Mouse (Mus musculus): Measurements from ENCODE around the gene Calml3. TPM values are rescaled to one million over a fixed set of nuclear protein-coding genes. Genes with fewer than 3 reads are reported as not detected.

The Calml3 gene
- polyA plus RNA-seq, 1 experiment from 2014 or later, result not detected

GRCm38 (mm10) chr13:3805638-3806037 lies 1.5 kb upstream of the Calml3 start:
- Histone ChIP-seq H3K36me3 (replicated peaks) (no peaks in the 10 kb centered on the region), H3K27me3 (replicated peaks) (no peaks in the 10 kb centered on the region), H3K9me3 (no peaks in the 10 kb centered on the region), H3K4me3 (no peak overlapping the region), H3K4me2 (no peak overlapping the region), H3K27ac (no peak overlapping the region), H3K9ac (no peak overlapping the region), H3K4me1 (no peaks in the 10 kb centered on the region)
- 86% methylated on average over 5 of the region's 5 CpGs for WGBS
- no peak for ATAC-seq (replicated peaks)

- H3K27ac ChIP-seq, result no peak overlapping the region
- no peak overlapping the region for H3K4me2 ChIP-seq
- WGBS, result 53% methylated on average over 2 of the region's 2 CpGs
- H3K36me3 ChIP-seq (replicated peaks), result no peaks in the 10 kb centered on the region
- no peaks in the 10 kb centered on the region for H3K4me1 ChIP-seq
- no peak overlapping the region for H3K9ac ChIP-seq
- no peaks in the 10 kb centered on the region for H3K27me3 ChIP-seq (replicated peaks)
- no peak for ATAC-seq (replicated peaks)
- H3K4me3 ChIP-seq, result no peak overlapping the region
- no peaks in the 10 kb centered on the region for H3K9me3 ChIP-seq
Measured at GRCm38 (mm10) chr13:3805132-3805531, 1.0 kb upstream of the Calml3 start.

GRCm38 (mm10) chr13:3799386-3799785 lies 4.7 kb downstream of the Calml3 start:
- Histone ChIP-seq H3K27ac (no peak overlapping the region), H3K27me3 (replicated peaks) (no peaks in the 10 kb centered on the region), H3K4me1 (no peaks in the 10 kb centered on the region), H3K4me2 (no peak overlapping the region), H3K9ac (no peak overlapping the region), H3K36me3 (replicated peaks) (no peaks in the 10 kb centered on the region), H3K9me3 (no peaks in the 10 kb centered on the region), H3K4me3 (no peak overlapping the region)
- no peak for ATAC-seq (replicated peaks)
- WGBS, result 77% methylated on average over 3 of the region's 3 CpGs

- ATAC-seq (replicated peaks), result no peak
- no peaks in the 10 kb centered on the region for H3K4me1 ChIP-seq
- H3K36me3 ChIP-seq (replicated peaks), result no peaks in the 10 kb centered on the region
- H3K27ac ChIP-seq, result no peak overlapping the region
- H3K4me3 ChIP-seq, result no peak overlapping the region
- H3K4me2 ChIP-seq, result no peak overlapping the region
- no peaks in the 10 kb centered on the region for H3K9me3 ChIP-seq
- H3K27me3 ChIP-seq (replicated peaks), result no peaks in the 10 kb centered on the region
- H3K9ac ChIP-seq, result no peak overlapping the region
Measured at GRCm38 (mm10) chr13:3798751-3799150, 5.4 kb downstream of the Calml3 start.

- no peaks in the 10 kb centered on the region for H3K27me3 ChIP-seq (replicated peaks)
- H3K27ac ChIP-seq, result no peak overlapping the region
- WGBS, result 95% methylated on average over 4 of the region's 4 CpGs
- H3K9me3 ChIP-seq, result no peaks in the 10 kb centered on the region
- no peaks in the 10 kb centered on the region for H3K36me3 ChIP-seq (replicated peaks)
- no peak overlapping the region for H3K9ac ChIP-seq
- ATAC-seq (replicated peaks), result no peak
- no peak overlapping the region for H3K4me3 ChIP-seq
- no peak overlapping the region for H3K4me2 ChIP-seq
- H3K4me1 ChIP-seq, result no peaks in the 10 kb centered on the region
Measured at GRCm38 (mm10) chr13:3796649-3797048, 7.5 kb downstream of the Calml3 start.

- Histone ChIP-seq H3K4me2 (no peak overlapping the region), H3K4me3 (no peak overlapping the region), H3K27me3 (replicated peaks) (no peaks in the 10 kb centered on the region), H3K9me3 (no peaks in the 10 kb centered on the region), H3K9ac (no peak overlapping the region), H3K36me3 (replicated peaks) (no peaks in the 10 kb centered on the region), H3K27ac (no peak overlapping the region), H3K4me1 (no peaks in the 10 kb centered on the region)
- WGBS, result 90% methylated on average over 2 of the region's 2 CpGs
- ATAC-seq (replicated peaks), result no peak
Measured at GRCm38 (mm10) chr13:3789531-3789930, 14.6 kb downstream of the Calml3 start.

GRCm38 (mm10) chr13:3788588-3788987 lies 15.5 kb downstream of the Calml3 start:
- no peak overlapping the region for H3K4me3 ChIP-seq
- no peak overlapping the region for H3K4me2 ChIP-seq
- H3K4me1 ChIP-seq, result no peaks in the 10 kb centered on the region
- H3K9me3 ChIP-seq, result no peaks in the 10 kb centered on the region
- H3K27ac ChIP-seq, result no peak overlapping the region
- H3K9ac ChIP-seq, result no peak overlapping the region
- H3K36me3 ChIP-seq (replicated peaks), result no peaks in the 10 kb centered on the region
- H3K27me3 ChIP-seq (replicated peaks), result no peaks in the 10 kb centered on the region
- WGBS, result 95% methylated on average over 2 of the region's 2 CpGs
- no peak for ATAC-seq (replicated peaks)

- no peaks in the 10 kb centered on the region for H3K27me3 ChIP-seq (replicated peaks)
- 94% methylated on average over 3 of the region's 3 CpGs for WGBS
- no peaks in the 10 kb centered on the region for H3K9me3 ChIP-seq
- no peaks in the 10 kb centered on the region for H3K36me3 ChIP-seq (replicated peaks)
- no peak for ATAC-seq (replicated peaks)
- H3K4me3 ChIP-seq, result no peak overlapping the region
- no peak overlapping the region for H3K4me2 ChIP-seq
- no peak overlapping the region for H3K9ac ChIP-seq
- H3K4me1 ChIP-seq, result no peaks in the 10 kb centered on the region
- H3K27ac ChIP-seq, result no peak overlapping the region
Measured at GRCm38 (mm10) chr13:3787644-3788043, 16.5 kb downstream of the Calml3 start.

- 65% methylated on average over 4 of the region's 4 CpGs for WGBS
- Histone ChIP-seq H3K27me3 (replicated peaks) (no peaks in the 10 kb centered on the region), H3K9ac (no peak overlapping the region), H3K9me3 (no peaks in the 10 kb centered on the region), H3K4me1 (no peaks in the 10 kb centered on the region), H3K4me3 (no peak overlapping the region), H3K4me2 (no peak overlapping the region), H3K36me3 (replicated peaks) (no peaks in the 10 kb centered on the region), H3K27ac (no peak overlapping the region)
- ATAC-seq (replicated peaks), result no peak
Measured at GRCm38 (mm10) chr13:3787102-3787501, 17.0 kb downstream of the Calml3 start.

GRCm38 (mm10) chr13:3783621-3784020 lies 20.5 kb downstream of the Calml3 start:
- no peak for ATAC-seq (replicated peaks)
- H3K9me3 ChIP-seq, result no peaks in the 10 kb centered on the region
- H3K9ac ChIP-seq, result no peak overlapping the region
- H3K27ac ChIP-seq, result no peak overlapping the region
- no peaks in the 10 kb centered on the region for H3K4me1 ChIP-seq
- H3K4me3 ChIP-seq, result no peak overlapping the region
- H3K36me3 ChIP-seq (replicated peaks), result no peaks in the 10 kb centered on the region
- H3K4me2 ChIP-seq, result no peak overlapping the region
- H3K27me3 ChIP-seq (replicated peaks), result no peaks in the 10 kb centered on the region
- 81% methylated on average over 2 of the region's 2 CpGs for WGBS

- no peaks in the 10 kb centered on the region for H3K4me1 ChIP-seq
- H3K4me2 ChIP-seq, result no peak overlapping the region
- no peaks in the 10 kb centered on the region for H3K27me3 ChIP-seq (replicated peaks)
- WGBS, result 23% methylated on average over 2 of the region's 2 CpGs
- H3K9me3 ChIP-seq, result no peaks in the 10 kb centered on the region
- no peaks in the 10 kb centered on the region for H3K36me3 ChIP-seq (replicated peaks)
- H3K4me3 ChIP-seq, result no peak overlapping the region
- no peak overlapping the region for H3K9ac ChIP-seq
- H3K27ac ChIP-seq, result no peak overlapping the region
- no peak for ATAC-seq (replicated peaks)
Measured at GRCm38 (mm10) chr13:3782499-3782898, 21.6 kb downstream of the Calml3 start.

- Histone ChIP-seq H3K4me1 (no peaks in the 10 kb centered on the region), H3K9me3 (no peaks in the 10 kb centered on the region), H3K4me3 (no peak overlapping the region), H3K9ac (no peak overlapping the region), H3K4me2 (no peak overlapping the region), H3K36me3 (replicated peaks) (no peaks in the 10 kb centered on the region), H3K27ac (no peak overlapping the region), H3K27me3 (replicated peaks) (no peaks in the 10 kb centered on the region)
- WGBS, result 85% methylated on average over 8 of the region's 8 CpGs
- no peak for ATAC-seq (replicated peaks)
Measured at GRCm38 (mm10) chr13:3779575-3780226, 24.4 kb downstream of the Calml3 start.

- ATAC-seq (replicated peaks), result no peak
- 80% methylated on average over 4 of the region's 4 CpGs for WGBS
Measured at GRCm38 (mm10) chr13:3778591-3779364, 25.3 kb downstream of the Calml3 start.

More at GRCm38 (mm10) chr13:3778591-3779364, 25.3 kb downstream of the Calml3 start:
- H3K4me1 ChIP-seq, result no peaks in the 10 kb centered on the region
- no peak overlapping the region for H3K4me2 ChIP-seq
- no peak overlapping the region for H3K9ac ChIP-seq
- H3K36me3 ChIP-seq (replicated peaks), result no peaks in the 10 kb centered on the region
- H3K27me3 ChIP-seq (replicated peaks), result no peaks in the 10 kb centered on the region
- H3K9me3 ChIP-seq, result no peaks in the 10 kb centered on the region
- H3K4me3 ChIP-seq, result no peak overlapping the region
- no peak overlapping the region for H3K27ac ChIP-seq

All from midbrain, embryonic 15.5 days (tissue).